Mouse (Mus musculus): Measurements from ENCODE around the gene Sdhaf1. TPM values are rescaled to one million over a fixed set of nuclear protein-coding genes. Genes with fewer than 3 reads are reported as not detected.

Sdhaf1 gene
- total RNA-seq (2023) = 10 to 100 TPM; 15.3 to 15.4 TPM

GRCm38 (mm10) chr7:30323795-30324194, at the start of gene Sdhaf1:
Gene Sdhaf1, minus strand, starts transcription at chr7:30323895.

GRCm38 (mm10) chr7:30362652-30363343, 39.1 kb upstream of the Sdhaf1 start, which contains the start of gene Lrfn3:
Gene Lrfn3, minus strand, starts transcription at chr7:30362772.

GRCm38 (mm10) chr7:30321539-30322284, 2.0 kb downstream of the Sdhaf1 start, which contains the start of gene E130208F15Rik:
Gene E130208F15Rik, plus strand, starts transcription at chr7:30321740.

GRCm38 (mm10) chr7:30314721-30315155, 9.0 kb downstream of the Sdhaf1 start, which contains the start of gene Syne4:
Gene Syne4, plus strand, starts transcription at chr7:30314807.

GRCm38 (mm10) chr7:30308076-30309005, 15.4 kb downstream of the Sdhaf1 start, which contains the start of gene Alkbh6:
Gene Alkbh6, plus strand, starts transcription at chr7:30308717.

GRCm38 (mm10) chr7:30291215-30292131, 32.2 kb downstream of the Sdhaf1 start, which contains the start of gene Clip3:
Gene Clip3, plus strand, starts transcription at chr7:30291728.

GRCm38 (mm10) chr7:30279951-30280669, 43.6 kb downstream of the Sdhaf1 start, which contains the start of the genes Thap8 and Wdr62:
Gene Thap8, plus strand, starts transcription at chr7:30280094.
Gene Wdr62, minus strand, starts transcription at chr7:30280419.

Other genes starting within 250 kb of the Sdhaf1 start
- gene Gm26920, start 233.5 kb downstream of the Sdhaf1 start, total RNA-seq (2023) = not detected
- 1 to 10 TPM; 2.5 to 3.2 TPM for gene Zfp566, start 233.4 kb downstream of the Sdhaf1 start, total RNA-seq (2023)
- gene Zfp260, start 229.1 kb downstream of the Sdhaf1 start, total RNA-seq (2023) = 10 to 100 TPM; 14.7 to 16.2 TPM
- gene Zfp382, start 202.0 kb downstream of the Sdhaf1 start, total RNA-seq (2023) = 1 to 10 TPM; 2.7 to 5.0 TPM
- 10 to 100 TPM; 23.9 to 24.1 TPM for gene Zfp146, start 154.1 kb downstream of the Sdhaf1 start, total RNA-seq (2023)
- 1 to 10 TPM in 1 of 2 experiments, not detected in 1; 1.5 TPM for gene Cox7a1, start 139.8 kb downstream of the Sdhaf1 start, total RNA-seq (2023)
- 100 to 1,000 TPM; 298 to 315 TPM for gene Capns1, start 125.1 kb downstream of the Sdhaf1 start, total RNA-seq (2023)
- 10 to 100 TPM; 47.9 to 57.5 TPM for gene Polr2i, start 91.9 kb downstream of the Sdhaf1 start, total RNA-seq (2023)
- 10 to 100 TPM; 39.7 to 59.4 TPM for gene Tbcb, start 91.6 kb downstream of the Sdhaf1 start, total RNA-seq (2023)
- gene Ovol3, start 88.2 kb downstream of the Sdhaf1 start, total RNA-seq (2023) = not detected
- 1 to 10 TPM in 1 of 2 experiments, under 1 TPM in 1; 0.73 to 2.0 TPM for gene Thap8, start 43.8 kb downstream of the Sdhaf1 start, total RNA-seq (2023)
- gene Wdr62, start 43.5 kb downstream of the Sdhaf1 start, total RNA-seq (2023) = 10 to 100 TPM; 16.7 to 20.0 TPM
- gene Clip3, start 32.2 kb downstream of the Sdhaf1 start, total RNA-seq (2023) = under 1 TPM in 1 of 2 experiments, not detected in 1; 0.21 TPM
- 10 to 100 TPM; 30.8 to 31.4 TPM for gene Alkbh6, start 15.2 kb downstream of the Sdhaf1 start, total RNA-seq (2023)
- gene Syne4, start 9.1 kb downstream of the Sdhaf1 start, total RNA-seq (2023) = 1 to 10 TPM; 1.9 to 3.4 TPM
- gene E130208F15Rik, start 2.2 kb downstream of the Sdhaf1 start, total RNA-seq (2023) = 1 to 10 TPM; 3.8 to 4.6 TPM
- under 1 TPM in 1 of 2 experiments, not detected in 1; 0.21 TPM for gene Lrfn3, start 38.9 kb upstream of the Sdhaf1 start, total RNA-seq (2023)
- 1,000 to 10,000 TPM; 2,439 to 2,603 TPM for gene Tyrobp, start 89.9 kb upstream of the Sdhaf1 start, total RNA-seq (2023)
- gene Hcst, start 96.0 kb upstream of the Sdhaf1 start, total RNA-seq (2023) = 10 to 100 TPM; 45.6 to 46.9 TPM
- gene Nfkbid, start 97.8 kb upstream of the Sdhaf1 start, total RNA-seq (2023) = 100 to 1,000 TPM; 116 to 140 TPM
- gene Aplp1, start 121.6 kb upstream of the Sdhaf1 start, total RNA-seq (2023) = 1 to 10 TPM in 1 of 2 experiments, under 1 TPM in 1; 0.81 to 1.6 TPM
- not detected for gene Kirrel2, start 133.8 kb upstream of the Sdhaf1 start, total RNA-seq (2023)
- gene Nphs1, start 134.4 kb upstream of the Sdhaf1 start, total RNA-seq (2023) = not detected
- gene Prodh2, start 169.7 kb upstream of the Sdhaf1 start, total RNA-seq (2023) = not detected
- 1 to 10 TPM; 1.3 to 2.7 TPM for gene Arhgap33, start 211.2 kb upstream of the Sdhaf1 start, total RNA-seq (2023)
- 1 to 10 TPM; 2.1 to 3.2 TPM for gene Hspb6, start 228.3 kb upstream of the Sdhaf1 start, total RNA-seq (2023)
- gene Proser3, start 228.4 kb upstream of the Sdhaf1 start, total RNA-seq (2023) = 10 to 100 TPM in 1 of 2 experiments, 1 to 10 TPM in 1; 5.3 to 10.2 TPM
- gene Lin37, start 235.9 kb upstream of the Sdhaf1 start, total RNA-seq (2023) = 10 to 100 TPM; 31.9 to 38.0 TPM
- 10 to 100 TPM; 66.5 to 69.1 TPM for gene U2af1l4, start 239.4 kb upstream of the Sdhaf1 start, total RNA-seq (2023)
- gene Gm49396, start 239.4 kb upstream of the Sdhaf1 start, total RNA-seq (2023) = 1 to 10 TPM; 7.5 to 7.7 TPM
- gene Psenen, start 239.7 kb upstream of the Sdhaf1 start, total RNA-seq (2023) = 100 to 1,000 TPM; 138 to 143 TPM
- gene Igflr1, start 241.5 kb upstream of the Sdhaf1 start, total RNA-seq (2023) = 1 to 10 TPM; 2.0 to 5.9 TPM

Measured in monocyte, adult 59 days (primary cell).